Mouse (Mus musculus): ENCODE results near the gene Nudt17.

DNA sequence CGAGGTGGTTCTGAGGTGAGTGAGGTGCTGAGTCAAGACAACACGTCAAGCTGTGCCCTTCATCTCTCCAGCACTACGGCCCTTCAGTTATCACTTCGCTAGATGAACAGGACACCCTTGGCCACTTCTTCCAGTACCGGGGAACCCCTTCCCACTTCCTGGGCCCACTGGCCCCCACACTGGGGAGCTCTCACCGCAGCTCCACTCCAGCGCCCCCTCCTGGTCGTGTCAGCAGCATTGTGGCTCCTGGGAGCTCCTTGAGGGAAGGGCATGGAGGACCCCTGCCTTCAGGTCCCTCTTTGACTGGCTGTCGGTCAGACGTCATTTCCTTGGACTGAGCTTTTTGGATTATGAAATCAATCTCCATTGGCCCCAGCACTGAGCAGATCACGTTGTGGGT is 3.6 kb downstream of the Nudt17 start:
- TF ChIP-seq POLR2A (IDR thresholded peaks at IDR 0.05; ENCODE audit: borderline replicate concordance, extremely low read depth, low read depth, low read length) (no peak), CTCF (IDR thresholded peaks at IDR 0.05; ENCODE audit: insufficient read depth, low read length) (0 out of 2 replicates have a peak, but pooled peaks have one; percentile 18)

Measured in lung, adult 2 months (tissue).